9 mouse cellular contexts compared by ENCODE assay signal in the genomic region with DNA sequence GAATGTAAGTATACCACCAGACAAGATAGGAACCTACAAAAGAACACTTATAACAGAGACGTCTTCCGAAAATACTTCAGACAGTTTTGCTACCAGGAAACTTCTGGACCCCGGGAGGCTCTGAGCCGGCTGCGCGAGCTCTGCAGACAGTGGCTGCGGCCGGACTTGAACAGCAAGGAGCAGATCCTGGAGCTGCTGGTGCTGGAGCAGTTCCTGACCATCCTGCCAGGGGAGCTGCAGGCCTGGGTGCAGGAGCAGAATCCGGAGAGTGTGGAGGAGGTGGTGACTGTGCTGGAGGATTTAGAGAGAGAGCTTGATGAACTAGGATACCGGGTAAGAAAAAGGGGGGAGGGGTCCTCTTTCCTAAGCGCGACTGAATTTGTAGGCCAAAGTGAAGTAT. TPM values are rescaled to one million over a fixed set of nuclear protein-coding genes. Genes with fewer than 3 reads are reported as not detected.
A peak's percentile ranks its signal among the peaks of the same experiment; 100 is the strongest.
DNase-seq lines count a peak whose midpoint lies in the region; ATAC-seq lines count a peak whose summit lies in the region.
"Had no signal": no experiment of that assay in that cellular context is flagged by ENCODE, and none has a peak within 500 bp of the region (broad histone marks: within the 10 kb centered on the region; RNA-seq: fewer than 3 reads in every experiment).

No protein-coding gene starts in this region.

- H3K4me2 ChIP-seq in heart, embryonic 12.5 days: peak overlapping the region; percentile 69
- H3K4me2 ChIP-seq in forebrain, embryonic 14.5 days (ENCODE audit: low read length): peak overlapping the region; percentile 62
- peak overlapping the region; percentile 66 for H3K4me2 ChIP-seq in liver, embryonic 12.5 days

- peak overlapping the region; percentile 64 for H3K4me3 ChIP-seq in heart, embryonic 12.5 days
- peak overlapping the region; percentile 66; the same call in 1 of the 2 replicates for H3K4me3 ChIP-seq in forebrain, embryonic 14.5 days (ENCODE audit: low read depth, low read length)
- peak overlapping the region; percentile 72 for H3K4me3 ChIP-seq in liver, embryonic 12.5 days

- H3K9ac ChIP-seq in heart, embryonic 12.5 days: no peak overlapping the region
- peak overlapping the region; percentile 85 for H3K9ac ChIP-seq in forebrain, embryonic 14.5 days (ENCODE audit: low read length)
- H3K9ac ChIP-seq in liver, embryonic 12.5 days: peak overlapping the region; percentile 85

- intact Hi-C loops in heart, postnatal 25 days (cut with DNase I): loop anchor here (2.0 kb wide), 1 partner anchor 37 kb away; no protein-coding TSS in a partner anchor

- ATAC-seq in heart, embryonic 12.5 days (ENCODE audit: insufficient number of reproducible peaks, low FRiP score): 0 out of 2 replicates have a peak, but pooled peaks have one; percentile 49
- ATAC-seq in forebrain, embryonic 14.5 days: no peak
- ATAC-seq in liver, embryonic 12.5 days: no peak

- WGBS in heart, embryonic 12.5 days: 49% methylated on average over 12 of the region's 12 CpGs
- 63% methylated on average over 12 of the region's 12 CpGs for WGBS in forebrain, embryonic 14.5 days
- 65% methylated on average over 12 of the region's 12 CpGs for WGBS in liver, embryonic 12.5 days (ENCODE audit: insufficient replicate concordance)

- peaks cover 20% of the 10 kb centered on the region for H3K4me1 ChIP-seq in heart, embryonic 12.5 days (replicated peaks)
- H3K4me1 ChIP-seq in forebrain, embryonic 14.5 days (ENCODE audit: control insufficient read depth, insufficient read depth, low read length): peaks cover 18% of the 10 kb centered on the region
- peaks cover 33% of the 10 kb centered on the region for H3K4me1 ChIP-seq in liver, embryonic 12.5 days

- H3K9me3 ChIP-seq in heart, embryonic 12.5 days (replicated peaks): no peaks in the 10 kb centered on the region
- H3K9me3 ChIP-seq in forebrain, embryonic 14.5 days (replicated peaks; ENCODE audit: control insufficient read depth, low read length): no peaks in the 10 kb centered on the region
- H3K9me3 ChIP-seq in liver, embryonic 12.5 days (replicated peaks): no peaks in the 10 kb centered on the region

- H3K36me3 ChIP-seq in heart, embryonic 12.5 days: peaks cover 20% of the 10 kb centered on the region
- peaks cover 7% of the 10 kb centered on the region for H3K36me3 ChIP-seq in forebrain, embryonic 14.5 days (ENCODE audit: control insufficient read depth, insufficient read depth, low read length)
- H3K36me3 ChIP-seq in liver, embryonic 12.5 days: peaks cover 21% of the 10 kb centered on the region

- DNase-seq in heart, postnatal 25 days (ENCODE audit: low spot score): no peak
- DNase-seq in NIH3T3 (ENCODE audit: low read depth): peak; percentile 52
- no peak for DNase-seq in forebrain, embryonic 14.5 days (ENCODE audit: low spot score)
- DNase-seq in testis, postnatal 14 days (ENCODE audit: low spot score): peak; percentile 7
- no peak for DNase-seq in yolk sac, embryonic 10.5 days (ENCODE audit: low spot score)
- DNase-seq in kidney, postnatal 36 days: no peak

- H3K27ac ChIP-seq in heart, embryonic 12.5 days (ENCODE audit: poor library complexity, severe bottlenecking): no peak overlapping the region
- H3K27ac ChIP-seq in forebrain, embryonic 14.5 days (ENCODE audit: low read depth, low read length): no peak overlapping the region
- H3K27ac ChIP-seq in liver, embryonic 12.5 days: no peak overlapping the region
- H3K27ac ChIP-seq: macrophage had no signal

- no peaks in the 10 kb centered on the region; the same call in 1 of the 2 replicates for H3K27me3 ChIP-seq in heart, embryonic 12.5 days (replicated peaks)
- H3K27me3 ChIP-seq in forebrain, embryonic 14.5 days (replicated peaks; ENCODE audit: control insufficient read depth, insufficient read depth, low read length): no peaks in the 10 kb centered on the region
- H3K27me3 ChIP-seq in liver, embryonic 12.5 days (replicated peaks): no peaks in the 10 kb centered on the region

RNA-seq across cellular contexts. Expression of gene Zscan12, which starts 1.1 kb away (rescaled TPM):
- 8.8 and 9.9 TPM in 2 replicates for polyA plus RNA-seq in heart, embryonic 12.5 days (2016; fragmentation: Nextera tagmentation; extraction: Ambion mirVana)
- 1 to 10 TPM; 5.0 to 5.4 TPM for total RNA-seq in heart, postnatal 25 days (2021)
- 14.7 and 15.0 TPM in 2 replicates for polyA plus RNA-seq in forebrain, embryonic 14.5 days (2014; fragmentation: Nextera tagmentation; extraction: Ambion mirVana)
- polyA plus RNA-seq in liver, embryonic 12.5 days (2016; fragmentation: Nextera tagmentation; extraction: Ambion mirVana): 5.5 and 5.8 TPM in 2 replicates

RNA-seq across cellular contexts. Expression of gene Olfr1367, which starts 17.0 kb away (rescaled TPM):
- polyA plus RNA-seq in heart, embryonic 12.5 days (2016; fragmentation: Nextera tagmentation; extraction: Ambion mirVana): not detected in 2 replicates
- total RNA-seq in heart, postnatal 25 days (2021): not detected
- not detected in 2 replicates for polyA plus RNA-seq in forebrain, embryonic 14.5 days (2014; fragmentation: Nextera tagmentation; extraction: Ambion mirVana)
- polyA plus RNA-seq in liver, embryonic 12.5 days (2016; fragmentation: Nextera tagmentation; extraction: Ambion mirVana): not detected in 2 replicates
- polyA plus RNA-seq: macrophage had no signal

RNA-seq across cellular contexts. Expression of gene Zkscan3, which starts 38.8 kb away (rescaled TPM):
- 71.2 and 72.6 TPM in 2 replicates for polyA plus RNA-seq in heart, embryonic 12.5 days (2016; fragmentation: Nextera tagmentation; extraction: Ambion mirVana)
- total RNA-seq in heart, postnatal 25 days (2021): 10 to 100 TPM; 28.3 to 30.6 TPM
- 78.3 and 80.5 TPM in 2 replicates for polyA plus RNA-seq in forebrain, embryonic 14.5 days (2014; fragmentation: Nextera tagmentation; extraction: Ambion mirVana)
- 34.8 and 36.2 TPM in 2 replicates for polyA plus RNA-seq in liver, embryonic 12.5 days (2016; fragmentation: Nextera tagmentation; extraction: Ambion mirVana)

RNA-seq across cellular contexts. Expression of gene Gpx6, which starts 51.8 kb away (rescaled TPM):
- polyA plus RNA-seq in heart, embryonic 12.5 days (2016; fragmentation: Nextera tagmentation; extraction: Ambion mirVana): not detected in 2 replicates
- total RNA-seq in heart, postnatal 25 days (2021): not detected
- not detected in 2 replicates for polyA plus RNA-seq in forebrain, embryonic 14.5 days (2014; fragmentation: Nextera tagmentation; extraction: Ambion mirVana)
- not detected in 2 replicates for polyA plus RNA-seq in liver, embryonic 12.5 days (2016; fragmentation: Nextera tagmentation; extraction: Ambion mirVana)
- polyA plus RNA-seq: macrophage had no signal

Comparison
In these comparisons a context has a peak if more than half of its experiments do, and no peak if none do; other contexts are left out.
1. DNase-seq: peak in NIH3T3 (single experiment) and testis, postnatal 14 days (single experiment); none in heart, postnatal 25 days (single experiment), forebrain, embryonic 14.5 days (single experiment), yolk sac, embryonic 10.5 days (single experiment) and kidney, postnatal 36 days (0 of 2).
2. Peak in every context shown above with its lines, with median percentiles within 50 percentile points of each other: H3K4me2 ChIP-seq and H3K4me3 ChIP-seq.